Mouse (Mus musculus) C2C12 (cell line): Measurements from ENCODE around the gene Epha1. TPM values are rescaled to one million over a fixed set of nuclear protein-coding genes. Genes with fewer than 3 reads are reported as not detected.

ENCODE experiments used
- H3K27me3 ChIP-seq: one replicate; pipeline ENCODE4 v1.6.1; 2011; ENCODE audit not compliant: control insufficient read depth, insufficient read depth, insufficient read length
- H3K36me3 ChIP-seq: one replicate; pipeline ENCODE4 v1.6.1; 2011; ENCODE audit not compliant: control insufficient read depth, insufficient read depth
- H3K4me3 ChIP-seq: one replicate; pipeline ENCODE4 v1.5.1; 2011; ENCODE audit warnings: mild to moderate bottlenecking, control low read depth; ENCODE audit not compliant: poor library complexity, insufficient read depth, severe bottlenecking
- H3K79me2 ChIP-seq: one replicate; pipeline ENCODE4 v1.6.1; 2011; ENCODE audit not compliant: control insufficient read depth, insufficient read depth
- H3K79me3 ChIP-seq: one replicate; pipeline ENCODE4 v1.6.1; 2011; ENCODE audit warnings: low read depth, control low read depth
- H3ac ChIP-seq: one replicate; pipeline ENCODE3; 2011; ENCODE audit warnings: low read depth; ENCODE audit not compliant: control insufficient read depth, insufficient read length
- CEBPB ChIP-seq: IDR thresholded peaks from one replicate; pipeline ENCODE4 v1.6.1; 2011; ENCODE audit warnings: low read depth, mild to moderate bottlenecking, control low read depth, moderate library complexity
- CTCF ChIP-seq: IDR thresholded peaks from one replicate; pipeline ENCODE4 v1.5.1; 2011; ENCODE audit not compliant: control insufficient read depth, insufficient read depth, insufficient read length
- FOSL1 ChIP-seq: IDR thresholded peaks from one replicate; pipeline ENCODE4 v1.8.0; 2011; ENCODE audit warnings: mild to moderate bottlenecking, low read length; ENCODE audit not compliant: poor library complexity, insufficient read depth, severe bottlenecking
- MAX ChIP-seq: IDR thresholded peaks from one replicate; pipeline ENCODE4 v1.6.1; 2011; ENCODE audit warnings: mild to moderate bottlenecking, control low read depth
- MYOD1 ChIP-seq: IDR thresholded peaks from one replicate; pipeline ENCODE4 v1.6.1; 2011; ENCODE audit warnings: low read depth; ENCODE audit not compliant: control insufficient read depth, insufficient read length
- MYOG ChIP-seq: IDR thresholded peaks from one replicate; pipeline ENCODE4 v1.6.1; 2011; ENCODE audit not compliant: control insufficient read depth, insufficient read length; ENCODE audit errors: extremely low read depth
- USF1 ChIP-seq: IDR thresholded peaks from one replicate; pipeline ENCODE4 v1.6.1; 2011; ENCODE audit warnings: low read depth, mild to moderate bottlenecking, control low read depth, moderate library complexity
- polyA plus RNA-seq: library from polyadenylated mRNA; unstranded; fragments of >200 nt; fragmentation: generic; extraction: Trizol; gene quantifications from one replicate; pipeline ENCODE4 v1.2.1, GENCODE M21; 2012; ENCODE audit warnings: missing spikeins

The Epha1 gene
- polyA plus RNA-seq, 1 experiment: 8.4 TPM

DNA sequence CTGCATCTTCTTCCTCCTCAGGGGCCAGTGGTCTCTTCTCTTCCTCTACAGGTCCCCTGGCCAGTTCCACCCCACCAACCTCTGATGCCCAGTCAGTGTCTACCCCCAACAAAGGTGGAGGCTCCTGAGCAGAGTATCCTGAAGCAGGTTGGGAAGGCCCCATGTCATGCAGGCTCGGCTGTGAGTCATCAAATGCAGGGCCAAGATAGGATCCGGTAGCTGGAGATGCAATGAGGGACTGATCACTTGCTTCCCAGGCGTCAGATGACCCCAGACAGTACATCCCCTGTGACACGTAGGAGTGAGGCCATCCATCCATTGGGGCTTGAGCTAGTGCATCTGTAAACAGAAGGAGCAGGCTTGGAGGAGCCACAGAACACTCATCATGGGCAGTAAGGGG lies 54.8 kb downstream of the Epha1 start:
- Histone ChIP-seq H3K27me3 (no peaks in the 10 kb centered on the region), H3K36me3 (peaks cover 8% of the 10 kb centered on the region), H3K4me3 (no peak overlapping the region), H3K79me2 (no peaks in the 10 kb centered on the region), H3K79me3 (no peaks in the 10 kb centered on the region), H3ac (no peak overlapping the region)
- TF ChIP-seq CEBPB: no peak
- no peak for TF ChIP-seq MAX
- TF ChIP-seq USF1: no peak
- no peak for TF ChIP-seq MYOD1
- TF ChIP-seq MYOG: no peak
- no peak for TF ChIP-seq FOSL1
- no peak for TF ChIP-seq CTCF

GRCm38 (mm10) chr6:42310427-42311053 lies 62.5 kb downstream of the Epha1 start:
- TF ChIP-seq CTCF (no peak), MYOG (no peak), USF1 (no peak), FOSL1 (no peak), MYOD1 (no peak), CEBPB (no peak), MAX (no peak)
- no peaks in the 10 kb centered on the region for H3K79me3 ChIP-seq
- no peak overlapping the region for H3K4me3 ChIP-seq
- H3K79me2 ChIP-seq: no peaks in the 10 kb centered on the region
- H3ac ChIP-seq: no peak overlapping the region
- H3K27me3 ChIP-seq: no peaks in the 10 kb centered on the region
- H3K36me3 ChIP-seq: peaks cover 6% of the 10 kb centered on the region

- Histone ChIP-seq H3K4me3 (no peak overlapping the region), H3K36me3 (peaks cover 6% of the 10 kb centered on the region), H3K27me3 (no peaks in the 10 kb centered on the region), H3K79me3 (no peaks in the 10 kb centered on the region), H3ac (no peak overlapping the region), H3K79me2 (no peaks in the 10 kb centered on the region)
- TF ChIP-seq USF1: no peak
- no peak for TF ChIP-seq MAX
- no peak for TF ChIP-seq CEBPB
- TF ChIP-seq FOSL1: no peak
- no peak for TF ChIP-seq MYOD1
- TF ChIP-seq MYOG: no peak
- no peak for TF ChIP-seq CTCF
Observed at GRCm38 (mm10) chr6:42309816-42310378, 63.2 kb downstream of the Epha1 start.

Other genes starting within 250 kb of the Epha1 start
- gene Tas2r139, start 232.3 kb downstream of the Epha1 start, polyA plus RNA-seq: not detected
- gene Tas2r144, start 157.9 kb downstream of the Epha1 start, polyA plus RNA-seq: not detected
- 1.5 TPM for gene Gstk1, start 127.3 kb downstream of the Epha1 start, polyA plus RNA-seq
- gene Tmem139, start 111.3 kb downstream of the Epha1 start, polyA plus RNA-seq: 0.04 TPM
- 11.7 TPM for gene Casp2, start 108.3 kb downstream of the Epha1 start, polyA plus RNA-seq
- 0.42 TPM for gene Clcn1, start 86.6 kb downstream of the Epha1 start, polyA plus RNA-seq
- 15.6 TPM for gene Fam131b, start 48.6 kb downstream of the Epha1 start, polyA plus RNA-seq
- 694 TPM for gene Zyx, start 23.6 kb downstream of the Epha1 start, polyA plus RNA-seq
- gene Tas2r143, start 27.0 kb upstream of the Epha1 start, polyA plus RNA-seq: not detected
- not detected for gene Tas2r135, start 32.2 kb upstream of the Epha1 start, polyA plus RNA-seq
- not detected for gene Tas2r126, start 61.3 kb upstream of the Epha1 start, polyA plus RNA-seq
- not detected for gene Olfr458, start 91.9 kb upstream of the Epha1 start, polyA plus RNA-seq
- not detected for gene Olfr457, start 103.1 kb upstream of the Epha1 start, polyA plus RNA-seq
- gene Olfr456, start 113.9 kb upstream of the Epha1 start, polyA plus RNA-seq: 0.06 TPM
- 0.01 TPM for gene Olfr455, start 174.3 kb upstream of the Epha1 start, polyA plus RNA-seq
- not detected for gene Tcaf3, start 224.4 kb upstream of the Epha1 start, polyA plus RNA-seq